ENCODE assay signal across 26 mouse cellular contexts in genomic region chr8:83569165-83569564, GRCm38 (mm10). TPM values are rescaled to one million over a fixed set of nuclear protein-coding genes. Genes with fewer than 3 reads are reported as not detected.
DNase-seq lines count a peak whose midpoint lies in the region; ATAC-seq and TF ChIP-seq lines count a peak whose summit lies in the region.
"Had no signal": no experiment of that assay in that cellular context is flagged by ENCODE, and none has a peak within 500 bp of the region (broad histone marks: within the 10 kb centered on the region; RNA-seq: fewer than 3 reads in every experiment).

No protein-coding gene starts in this region.

- H3K4me1 ChIP-seq in cerebellum, adult 2 months (ENCODE audit: control insufficient read depth, insufficient read depth, low read length), result peaks cover 12% of the 10 kb centered on the region
- peaks cover 10% of the 10 kb centered on the region for H3K4me1 ChIP-seq in intestine, embryonic 16.5 days (ENCODE audit: control insufficient read depth, insufficient read depth, low read length)
- H3K4me1 ChIP-seq in intestine, postnatal 0 days (replicated peaks; ENCODE audit: control insufficient read depth, insufficient read depth, low read length), result no peaks in the 10 kb centered on the region; the same call in 1 of the 2 replicates
- peaks cover 59% of the 10 kb centered on the region for H3K4me1 ChIP-seq in liver, embryonic 13.5 days (replicated peaks)
- H3K4me1 ChIP-seq in brown adipose tissue, adult 24 weeks (ENCODE audit: control insufficient read depth, insufficient read depth, insufficient read length, low read length), result peaks cover 17% of the 10 kb centered on the region
- H3K4me1 ChIP-seq in forebrain, embryonic 10.5 days, result peaks cover 22% of the 10 kb centered on the region

- H3K9ac ChIP-seq in intestine, embryonic 16.5 days (ENCODE audit: low read depth, low read length), result peak overlapping the region; percentile 24; the same call in 1 of the 2 replicates
- no peak overlapping the region for H3K9ac ChIP-seq in intestine, postnatal 0 days (ENCODE audit: low read depth, low read length)
- 0 out of 2 replicates have a peak overlapping the region, but pooled peaks have one; percentile 83 for H3K9ac ChIP-seq in liver, embryonic 13.5 days
- H3K9ac ChIP-seq: limb, embryonic 12.5 days; liver, embryonic 14.5 days; lung, embryonic 15.5 days had no signal

- H3K4me3 ChIP-seq in cerebellum, adult 2 months (replicated peaks; ENCODE audit: insufficient read depth, low read depth, low read length), result no peak overlapping the region
- no peak overlapping the region for H3K4me3 ChIP-seq in intestine, embryonic 16.5 days (ENCODE audit: low read length)
- no peak overlapping the region for H3K4me3 ChIP-seq in intestine, postnatal 0 days (ENCODE audit: low read depth, low read length)
- H3K4me3 ChIP-seq in liver, embryonic 13.5 days (replicated peaks), result no peak overlapping the region
- no peak overlapping the region for H3K4me3 ChIP-seq in brown adipose tissue, adult 24 weeks (ENCODE audit: insufficient read depth, low read depth, low read length)
- no peak overlapping the region for H3K4me3 ChIP-seq in forebrain, embryonic 10.5 days
- H3K4me3 ChIP-seq: hindbrain, embryonic 13.5 days; limb, embryonic 12.5 days; lung, embryonic 15.5 days; midbrain, embryonic 10.5 days had no signal

- TF ChIP-seq POLR2A in cerebellum, adult 2 months (IDR thresholded peaks at IDR 0.05; ENCODE audit: borderline replicate concordance, insufficient read depth, low read length), result no peak

- ATAC-seq in cerebellum, adult (ENCODE audit: insufficient number of reproducible peaks, low FRiP score, low TSS enrichment), result no peak
- no peak for ATAC-seq in intestine, embryonic 16.5 days
- no peak for ATAC-seq in intestine, postnatal 0 days
- no peak for ATAC-seq in liver, embryonic 13.5 days (ENCODE audit: low read depth)
- ATAC-seq: activated CD4-positive, CD25-positive, alpha-beta regulatory T cell, adult 4 months; forebrain, embryonic 14.5 days; inflammation-experienced regulatory T-cells, adult 6 months had no signal

- no peaks in the 10 kb centered on the region for H3K27me3 ChIP-seq in cerebellum, adult 2 months (ENCODE audit: control insufficient read depth, insufficient read depth, low read length)
- H3K27me3 ChIP-seq in intestine, embryonic 16.5 days (replicated peaks; ENCODE audit: control insufficient read depth, insufficient read depth, low read length), result no peaks in the 10 kb centered on the region
- no peaks in the 10 kb centered on the region for H3K27me3 ChIP-seq in intestine, postnatal 0 days (replicated peaks; ENCODE audit: control insufficient read depth, insufficient read depth, low read length)
- no peaks in the 10 kb centered on the region for H3K27me3 ChIP-seq in liver, embryonic 13.5 days
- H3K27me3 ChIP-seq in forebrain, embryonic 10.5 days (ENCODE audit: poor library complexity, severe bottlenecking), result no peaks in the 10 kb centered on the region
- H3K27me3 ChIP-seq: hindbrain, embryonic 13.5 days; limb, embryonic 12.5 days; lung, embryonic 15.5 days had no signal

- H3K4me2 ChIP-seq in intestine, embryonic 16.5 days (ENCODE audit: low read depth, low read length), result no peak overlapping the region
- H3K4me2 ChIP-seq in intestine, postnatal 0 days (replicated peaks; ENCODE audit: low read depth), result no peak overlapping the region
- H3K4me2 ChIP-seq in liver, embryonic 13.5 days, result no peak overlapping the region
- H3K4me2 ChIP-seq: hindbrain, embryonic 13.5 days; lung, embryonic 15.5 days had no signal

- DNase-seq in cerebellum, adult 2 months, result peak; percentile 5 to 13
- no peak for DNase-seq in liver, embryonic 13.5 days
- DNase-seq in liver, result no peak
- DNase-seq in forebrain, embryonic 10.5 days (ENCODE audit: extremely low spot score, low spot score), result no peak
- DNase-seq: adrenal gland, postnatal 25 days; gastrocnemius, postnatal 25 days; kidney, postnatal 14 days; thymus, adult 2 months had no signal

- H3K36me3 ChIP-seq in intestine, embryonic 16.5 days (ENCODE audit: control insufficient read depth, insufficient read depth, low read length), result peaks cover 18% of the 10 kb centered on the region
- peaks cover 41% of the 10 kb centered on the region for H3K36me3 ChIP-seq in intestine, postnatal 0 days (ENCODE audit: control insufficient read depth, insufficient read depth)
- H3K36me3 ChIP-seq in liver, embryonic 13.5 days, result peaks cover 58% of the 10 kb centered on the region
- peaks cover 56% of the 10 kb centered on the region for H3K36me3 ChIP-seq in forebrain, embryonic 10.5 days (replicated peaks)

- 54% methylated on average over 4 of the region's 4 CpGs for WGBS in cerebellum, adult 2 months
- 71% methylated on average over 4 of the region's 4 CpGs for WGBS in intestine, embryonic 16.5 days
- WGBS in intestine, postnatal 0 days, result 61% methylated on average over 4 of the region's 4 CpGs
- WGBS in liver, embryonic 13.5 days (ENCODE audit: insufficient replicate concordance), result 70% methylated on average over 4 of the region's 4 CpGs
- 82% methylated on average over 4 of the region's 4 CpGs for WGBS in forebrain, embryonic 10.5 days

- TF ChIP-seq CTCF in cerebellum, adult 2 months (IDR thresholded peaks at IDR 0.05; ENCODE audit: borderline replicate concordance, insufficient read depth, low read depth, low read length), result no peak
- TF ChIP-seq CTCF in intestine, postnatal 0 days (IDR thresholded peaks at IDR 0.05; ENCODE audit: low read depth), result no peak

- no peaks in the 10 kb centered on the region for H3K9me3 ChIP-seq in intestine, embryonic 16.5 days (ENCODE audit: control insufficient read depth, low read length)
- H3K9me3 ChIP-seq in intestine, postnatal 0 days (ENCODE audit: control insufficient read depth), result no peaks in the 10 kb centered on the region
- H3K9me3 ChIP-seq in liver, embryonic 13.5 days (replicated peaks), result no peaks in the 10 kb centered on the region
- H3K9me3 ChIP-seq in forebrain, embryonic 10.5 days, result no peaks in the 10 kb centered on the region
- H3K9me3 ChIP-seq: G1E; hindbrain, embryonic 13.5 days; limb, embryonic 12.5 days; lung, embryonic 15.5 days; midbrain, embryonic 10.5 days had no signal

- no peak overlapping the region for H3K27ac ChIP-seq in cerebellum, adult 2 months (ENCODE audit: insufficient read depth, low read length)
- no peak overlapping the region for H3K27ac ChIP-seq in intestine, embryonic 16.5 days (ENCODE audit: low read length)
- H3K27ac ChIP-seq in intestine, postnatal 0 days (ENCODE audit: low read depth, low read length), result no peak overlapping the region
- peak overlapping the region; percentile 13; the same call in 1 of the 2 replicates for H3K27ac ChIP-seq in liver, embryonic 13.5 days
- H3K27ac ChIP-seq in brown adipose tissue, adult 24 weeks (replicated peaks; ENCODE audit: low read depth, low read length), result 0 out of 2 replicates have a peak overlapping the region, but pooled peaks have one; percentile 15
- H3K27ac ChIP-seq in forebrain, embryonic 10.5 days, result no peak overlapping the region
- H3K27ac ChIP-seq: hindbrain, embryonic 13.5 days; limb, embryonic 12.5 days; liver, embryonic 14.5 days; lung, embryonic 15.5 days; macrophage; midbrain, embryonic 10.5 days had no signal

RNA-seq across cellular contexts. Expression of gene Ndufb7, which starts 2.7 kb away (rescaled TPM):
- 394 and 445 TPM in 2 replicates for polyA plus RNA-seq in cerebellum, adult 2 months (2012; rRNA removed)
- 418 and 429 TPM in 2 replicates for polyA plus RNA-seq in intestine, embryonic 16.5 days (2015; fragmentation: Nextera tagmentation; extraction: Ambion mirVana)
- polyA plus RNA-seq in intestine, postnatal 0 days (2015; fragmentation: Nextera tagmentation; extraction: Ambion mirVana), result 579 and 585 TPM in 2 replicates
- polyA plus RNA-seq in liver, embryonic 13.5 days (2015; fragmentation: Nextera tagmentation; extraction: Ambion mirVana), result 268 and 288 TPM in 2 replicates
- 676 and 868 TPM in 2 replicates for polyA plus RNA-seq in brown adipose tissue, adult 24 weeks (2012; ENCODE audit: insufficient read depth, insufficient read length, missing spikeins)
- 342 and 357 TPM in 2 replicates for polyA plus RNA-seq in forebrain, embryonic 10.5 days (2016; fragmentation: Nextera tagmentation; extraction: Ambion mirVana)

RNA-seq across cellular contexts. Expression of gene Olfr370, which starts 33.6 kb away (rescaled TPM):
- not detected in 2 replicates for polyA plus RNA-seq in cerebellum, adult 2 months (2012; rRNA removed)
- not detected in 2 replicates for polyA plus RNA-seq in intestine, embryonic 16.5 days (2015; fragmentation: Nextera tagmentation; extraction: Ambion mirVana)
- not detected in 2 replicates for polyA plus RNA-seq in intestine, postnatal 0 days (2015; fragmentation: Nextera tagmentation; extraction: Ambion mirVana)
- not detected in 2 replicates for polyA plus RNA-seq in liver, embryonic 13.5 days (2015; fragmentation: Nextera tagmentation; extraction: Ambion mirVana)
- not detected in 2 replicates for polyA plus RNA-seq in brown adipose tissue, adult 24 weeks (2012; ENCODE audit: insufficient read depth, insufficient read length, missing spikeins)
- polyA plus RNA-seq in forebrain, embryonic 10.5 days (2016; fragmentation: Nextera tagmentation; extraction: Ambion mirVana), result not detected in 2 replicates
- polyA plus RNA-seq: activated CD4-positive, CD25-positive, alpha-beta regulatory T cell, adult 4 months; embryonic facial prominence, embryonic 11.5 days; forebrain, embryonic 14.5 days; G1E; heart, postnatal 0 days; inflammation-experienced regulatory T-cells, adult 6 months; limb, embryonic 12.5 days; liver, embryonic 14.5 days; lung, embryonic 15.5 days; macrophage; midbrain, embryonic 10.5 days; neural tube, embryonic 11.5 days; stomach, embryonic 14.5 days; thymus, adult 2 months had no signal

RNA-seq across cellular contexts. Expression of gene Tecr, which starts 38.6 kb away (rescaled TPM):
- 1,238 and 1,304 TPM in 2 replicates for polyA plus RNA-seq in cerebellum, adult 2 months (2012; rRNA removed)
- polyA plus RNA-seq in intestine, embryonic 16.5 days (2015; fragmentation: Nextera tagmentation; extraction: Ambion mirVana), result 660 and 691 TPM in 2 replicates
- polyA plus RNA-seq in intestine, postnatal 0 days (2015; fragmentation: Nextera tagmentation; extraction: Ambion mirVana), result 317 and 320 TPM in 2 replicates
- polyA plus RNA-seq in liver, embryonic 13.5 days (2015; fragmentation: Nextera tagmentation; extraction: Ambion mirVana), result 334 and 348 TPM in 2 replicates
- 552 and 608 TPM in 2 replicates for polyA plus RNA-seq in brown adipose tissue, adult 24 weeks (2012; ENCODE audit: insufficient read depth, insufficient read length, missing spikeins)
- polyA plus RNA-seq in forebrain, embryonic 10.5 days (2016; fragmentation: Nextera tagmentation; extraction: Ambion mirVana), result 637 and 658 TPM in 2 replicates

RNA-seq across cellular contexts. Expression of gene Dnajb1, which starts 38.8 kb away (rescaled TPM):
- 29.9 and 33.0 TPM in 2 replicates for polyA plus RNA-seq in cerebellum, adult 2 months (2012; rRNA removed)
- polyA plus RNA-seq in intestine, embryonic 16.5 days (2015; fragmentation: Nextera tagmentation; extraction: Ambion mirVana), result 46.7 and 52.0 TPM in 2 replicates
- 26.1 and 28.8 TPM in 2 replicates for polyA plus RNA-seq in intestine, postnatal 0 days (2015; fragmentation: Nextera tagmentation; extraction: Ambion mirVana)
- polyA plus RNA-seq in liver, embryonic 13.5 days (2015; fragmentation: Nextera tagmentation; extraction: Ambion mirVana), result 54.5 and 59.6 TPM in 2 replicates
- 25.0 and 50.3 TPM in 2 replicates for polyA plus RNA-seq in brown adipose tissue, adult 24 weeks (2012; ENCODE audit: insufficient read depth, insufficient read length, missing spikeins)
- 65.2 and 77.8 TPM in 2 replicates for polyA plus RNA-seq in forebrain, embryonic 10.5 days (2016; fragmentation: Nextera tagmentation; extraction: Ambion mirVana)

Comparison
In these comparisons a context has a peak if more than half of its experiments do, and no peak if none do; other contexts are left out.
1. DNase-seq: peak in cerebellum, adult 2 months (2 of 2); none in liver, embryonic 13.5 days (single experiment), liver (single experiment) and forebrain, embryonic 10.5 days (single experiment).
2. H3K27ac ChIP-seq: peak in liver, embryonic 13.5 days (single experiment) and brown adipose tissue, adult 24 weeks (single experiment); none in cerebellum, adult 2 months (single experiment), intestine, embryonic 16.5 days (single experiment), intestine, postnatal 0 days (single experiment) and forebrain, embryonic 10.5 days (single experiment).